Mouse (Mus musculus): Measurements from ENCODE around the gene Nmnat3.
"Not testable (repeated sequence)": the region's sequence is repeated elsewhere in the genome, so short reads cannot be mapped to it uniquely, and the experiment has no call there.

The Nmnat3 gene

GRCm38 (mm10) chr9:98287135-98287534 is at the start of gene Nmnat3:
Gene Nmnat3, plus strand, starts transcription at chr9:98287435.
- DNase-seq (ENCODE audit: low read depth, low spot score): not testable (repeated sequence)

GRCm38 (mm10) chr9:98243481-98243880 is 43.8 kb upstream of the Nmnat3 start:
- DNase-seq (ENCODE audit: low read depth, low spot score): no peak

GRCm38 (mm10) chr9:98244223-98244622 is 43.0 kb upstream of the Nmnat3 start:
- peak; percentile 13 for DNase-seq (ENCODE audit: low read depth, low spot score)

- no peak for DNase-seq (ENCODE audit: low read depth, low spot score)
These were observed 42.0 kb upstream of the Nmnat3 start for GRCm38 (mm10) chr9:98245226-98245625.

- no peak for DNase-seq (ENCODE audit: low read depth, low spot score)
These were observed 40.9 kb upstream of the Nmnat3 start for GRCm38 (mm10) chr9:98246351-98246750.

GRCm38 (mm10) chr9:98260210-98260609 is 27.0 kb upstream of the Nmnat3 start:
- DNase-seq (ENCODE audit: low read depth, low spot score): no peak

- DNase-seq (ENCODE audit: low read depth, low spot score): no peak
These were observed 25.7 kb upstream of the Nmnat3 start for GRCm38 (mm10) chr9:98261461-98262011.

- DNase-seq (ENCODE audit: low read depth, low spot score): no peak
These were observed 22.3 kb upstream of the Nmnat3 start for GRCm38 (mm10) chr9:98264916-98265315.

GRCm38 (mm10) chr9:98272734-98273133 is 14.5 kb upstream of the Nmnat3 start:
- no peak for DNase-seq (ENCODE audit: low read depth, low spot score)

GRCm38 (mm10) chr9:98275080-98275479 is 12.2 kb upstream of the Nmnat3 start:
- DNase-seq (ENCODE audit: low read depth, low spot score): no peak

- DNase-seq (ENCODE audit: low read depth, low spot score): no peak
These were observed 7.1 kb upstream of the Nmnat3 start for GRCm38 (mm10) chr9:98280162-98280561.

GRCm38 (mm10) chr9:98285606-98286301 is 1.5 kb upstream of the Nmnat3 start:
- DNase-seq (ENCODE audit: low read depth, low spot score): no peak

GRCm38 (mm10) chr9:98289665-98290064 is 2.4 kb downstream of the Nmnat3 start:
- no peak for DNase-seq (ENCODE audit: low read depth, low spot score)

GRCm38 (mm10) chr9:98290591-98290990 is 3.4 kb downstream of the Nmnat3 start:
- DNase-seq (ENCODE audit: low read depth, low spot score): no peak

GRCm38 (mm10) chr9:98296383-98297201 is 9.4 kb downstream of the Nmnat3 start:
- peak; percentile 95 for DNase-seq (ENCODE audit: low read depth, low spot score)

- peak; percentile 26 for DNase-seq (ENCODE audit: low read depth, low spot score)
These were observed 10.2 kb downstream of the Nmnat3 start for GRCm38 (mm10) chr9:98297234-98297936.

- DNase-seq (ENCODE audit: low read depth, low spot score): peak; percentile 7
These were observed 10.8 kb downstream of the Nmnat3 start for GRCm38 (mm10) chr9:98297937-98298595.

GRCm38 (mm10) chr9:98298761-98299160 is 11.5 kb downstream of the Nmnat3 start:
- no peak for DNase-seq (ENCODE audit: low read depth, low spot score)

- DNase-seq (ENCODE audit: low read depth, low spot score): no peak
These were observed 12.0 kb downstream of the Nmnat3 start for GRCm38 (mm10) chr9:98299235-98299634.

- DNase-seq (ENCODE audit: low read depth, low spot score): no peak
These were observed 13.3 kb downstream of the Nmnat3 start for GRCm38 (mm10) chr9:98300582-98300981.

- DNase-seq (ENCODE audit: low read depth, low spot score): no peak
These were observed 19.8 kb downstream of the Nmnat3 start for GRCm38 (mm10) chr9:98307011-98307410.

All from ES-CJ7 (cell line).